Comparison of ENCODE assay signal across 24 mouse cellular contexts in the genomic region with DNA sequence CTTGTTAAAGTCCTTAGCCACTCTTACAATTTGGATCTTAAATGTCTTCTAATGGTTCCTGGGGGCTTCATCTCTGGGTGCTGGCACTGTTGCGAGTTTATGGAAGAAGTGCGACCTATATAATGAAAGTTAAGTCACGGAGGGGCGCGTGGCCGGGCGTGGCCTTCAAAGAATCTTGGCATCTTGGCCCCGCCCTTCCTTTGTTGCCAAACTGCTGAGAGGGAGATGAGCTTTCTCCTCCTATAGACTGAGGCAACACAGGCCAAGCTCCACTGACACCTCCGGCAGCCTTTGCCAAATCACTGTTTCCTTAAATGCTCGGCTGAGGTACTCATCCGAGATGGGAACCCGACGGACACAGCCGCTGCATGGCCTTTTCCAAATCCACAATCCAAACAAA. TPM values are rescaled to one million over a fixed set of nuclear protein-coding genes. Genes with fewer than 3 reads are reported as not detected.
DNase-seq lines count a peak whose midpoint lies in the region; ATAC-seq and TF ChIP-seq lines count a peak whose summit lies in the region.
"Had no signal": no experiment of that assay in that cellular context is flagged by ENCODE, and none has a peak within 500 bp of the region (broad histone marks: within the 10 kb centered on the region; RNA-seq: fewer than 3 reads in every experiment).

No protein-coding gene starts in this region.

- peak; percentile 4 for DNase-seq in limb, embryonic 11.5 days (ENCODE audit: low spot score)
- no peak for DNase-seq in limb, embryonic 10.5 days (ENCODE audit: low spot score)
- peak; percentile 28 for DNase-seq in ES-E14 (ENCODE audit: low read depth, low spot score)
- peak; percentile 72 for DNase-seq in ZHBTc4 (ENCODE audit: low read depth, low spot score)
- DNase-seq in forebrain, embryonic 11.5 days (ENCODE audit: low spot score) = no peak
- DNase-seq in embryo, embryonic 10 days (ENCODE audit: low spot score) = no peak
- DNase-seq: adrenal gland, adult 2 months; adrenal gland, postnatal 10 days; adrenal gland, postnatal 25 days; B cell, adult 2 months; cerebellum, adult 11 months; cerebellum, adult 18-20 months; cerebellum, adult 8-10 months; cerebellum, adult 9-11 months; cerebellum, postnatal 14 days; cerebellum, postnatal 36 days had no signal

- no peak overlapping the region for H3K9ac ChIP-seq in limb, embryonic 11.5 days (ENCODE audit: low read length)
- H3K9ac ChIP-seq in ES-E14 (ENCODE audit: insufficient read depth, low read depth, low read length, poor library complexity, severe bottlenecking) = no peak overlapping the region
- no peak overlapping the region for H3K9ac ChIP-seq in forebrain, embryonic 11.5 days (ENCODE audit: low read length)
- H3K9ac ChIP-seq: embryonic facial prominence, embryonic 12.5 days; forebrain, embryonic 12.5 days had no signal

- no peaks in the 10 kb centered on the region for H3K27me3 ChIP-seq in limb, embryonic 11.5 days (ENCODE audit: control insufficient read depth, insufficient read depth, low read length)
- no peaks in the 10 kb centered on the region for H3K27me3 ChIP-seq in limb, embryonic 10.5 days (ENCODE audit: low read depth, poor library complexity, severe bottlenecking)
- no peaks in the 10 kb centered on the region for H3K27me3 ChIP-seq in E14TG2a.4 (ENCODE audit: insufficient read depth, low read length)
- H3K27me3 ChIP-seq in forebrain, embryonic 11.5 days (ENCODE audit: control insufficient read depth, insufficient read depth, low read length) = no peaks in the 10 kb centered on the region
- H3K27me3 ChIP-seq: CH12.LX; embryonic facial prominence, embryonic 12.5 days; forebrain, embryonic 12.5 days had no signal

- H3K4me2 ChIP-seq in limb, embryonic 11.5 days (ENCODE audit: low read depth, severe bottlenecking) = no peak overlapping the region
- H3K4me2 ChIP-seq in forebrain, embryonic 11.5 days (ENCODE audit: low read depth, low read length, severe bottlenecking) = no peak overlapping the region
- H3K4me2 ChIP-seq: embryonic facial prominence, embryonic 12.5 days; forebrain, embryonic 12.5 days had no signal

- no peaks in the 10 kb centered on the region for H3K9me3 ChIP-seq in limb, embryonic 11.5 days (ENCODE audit: control insufficient read depth, low read length)
- H3K9me3 ChIP-seq in limb, embryonic 10.5 days (replicated peaks) = no peaks in the 10 kb centered on the region; the same call in 1 of the 2 replicates
- peaks cover 19% of the 10 kb centered on the region for H3K9me3 ChIP-seq in E14TG2a.4 (ENCODE audit: low read length)
- H3K9me3 ChIP-seq in ES-E14 (ENCODE audit: control insufficient read depth, insufficient read depth, low read depth, low read length) = no peaks in the 10 kb centered on the region
- H3K9me3 ChIP-seq in forebrain, embryonic 11.5 days (ENCODE audit: control insufficient read depth, low read length) = no peaks in the 10 kb centered on the region
- H3K9me3 ChIP-seq: embryonic facial prominence, embryonic 10.5 days; embryonic facial prominence, embryonic 12.5 days; forebrain, embryonic 12.5 days had no signal

- H3K4me1 ChIP-seq in limb, embryonic 11.5 days (ENCODE audit: control insufficient read depth, insufficient read depth, low read length) = peaks cover 2% of the 10 kb centered on the region; the same call in 1 of the 2 replicates
- H3K4me1 ChIP-seq in limb, embryonic 10.5 days = peaks cover 14% of the 10 kb centered on the region
- H3K4me1 ChIP-seq in E14TG2a.4 (replicated peaks; ENCODE audit: low read depth, low read length) (peaks cover 40% of the 10 kb centered on the region), ES-E14 (ENCODE audit: control insufficient read depth in 2 of 2, insufficient read depth in 2 of 2, low read length in 2 of 2, poor library complexity in 1 of 2) (peaks cover 0 to 6% of the 10 kb centered on the region in 2 experiments; a peak in 2 of 4 replicates)
- no peaks in the 10 kb centered on the region for H3K4me1 ChIP-seq in forebrain, embryonic 11.5 days (replicated peaks; ENCODE audit: control insufficient read depth, insufficient read depth, low read length)

- in situ Hi-C loops in ES-E14 (cut with MboI; ENCODE audit: low sequenced_read_pairs in 2 of 2, unreplicated experiment in 2 of 2) = no loop called here

- WGBS in limb, embryonic 11.5 days = 80% methylated on average over 14 of the region's 14 CpGs
- 85% methylated on average over 14 of the region's 14 CpGs for WGBS in limb, embryonic 10.5 days
- WGBS in forebrain, embryonic 11.5 days = 92% methylated on average over 14 of the region's 14 CpGs

- no peak for TF ChIP-seq CTCF in E14TG2a.4 (conservative IDR thresholded peaks at IDR 0.05; ENCODE audit: low read length)

- no peak overlapping the region for H3K4me3 ChIP-seq in limb, embryonic 11.5 days (ENCODE audit: low read depth, low read length)
- H3K4me3 ChIP-seq in limb, embryonic 10.5 days = no peak overlapping the region
- H3K4me3 ChIP-seq in E14TG2a.4 (replicated peaks; ENCODE audit: low read length) (0 out of 2 replicates have a peak overlapping the region, but pooled peaks have one; percentile 7), ES-E14 (ENCODE audit: insufficient read depth in 1 of 2, low read depth in 1 of 2, low read length in 2 of 2, poor library complexity in 1 of 2, severe bottlenecking in 1 of 2) (no peak overlapping the region)
- H3K4me3 ChIP-seq in forebrain, embryonic 11.5 days (ENCODE audit: low read depth, low read length) = no peak overlapping the region
- H3K4me3 ChIP-seq: embryonic facial prominence, embryonic 10.5 days; embryonic facial prominence, embryonic 12.5 days; forebrain, embryonic 12.5 days had no signal

- no peak for ATAC-seq in limb, embryonic 11.5 days (ENCODE audit: insufficient number of reproducible peaks, low FRiP score, low TSS enrichment, low read depth)
- no peak for ATAC-seq in forebrain, embryonic 11.5 days (replicated peaks; ENCODE audit: low FRiP score)
- ATAC-seq: CD4-positive, CD25-positive, alpha-beta regulatory T cell, adult 4 months; forebrain, embryonic 14.5 days; forebrain, embryonic 16.5 days had no signal

- no peak overlapping the region for H3K27ac ChIP-seq in limb, embryonic 11.5 days (replicated peaks; ENCODE audit: low read depth, low read length)
- no peak overlapping the region for H3K27ac ChIP-seq in limb, embryonic 10.5 days
- no peak overlapping the region for H3K27ac ChIP-seq in ES-E14 (ENCODE audit: insufficient read depth, low read depth, low read length, poor library complexity, severe bottlenecking)
- no peak overlapping the region for H3K27ac ChIP-seq in forebrain, embryonic 11.5 days (ENCODE audit: low read depth, low read length)
- H3K27ac ChIP-seq: embryonic facial prominence, embryonic 10.5 days; embryonic facial prominence, embryonic 12.5 days; forebrain, embryonic 12.5 days had no signal

- no peaks in the 10 kb centered on the region for H3K36me3 ChIP-seq in limb, embryonic 11.5 days (ENCODE audit: control insufficient read depth, insufficient read depth, low read length)
- no peaks in the 10 kb centered on the region for H3K36me3 ChIP-seq in limb, embryonic 10.5 days
- H3K36me3 ChIP-seq in E14TG2a.4 (ENCODE audit: insufficient read depth, low read length) (no peaks in the 10 kb centered on the region), ES-E14 (ENCODE audit: control insufficient read depth, insufficient read depth, low read length, poor library complexity, severe bottlenecking) (no peaks in the 10 kb centered on the region)
- no peaks in the 10 kb centered on the region for H3K36me3 ChIP-seq in forebrain, embryonic 11.5 days (ENCODE audit: control insufficient read depth, insufficient read depth, low read length)
- H3K36me3 ChIP-seq: embryonic facial prominence, embryonic 10.5 days; embryonic facial prominence, embryonic 12.5 days; forebrain, embryonic 12.5 days had no signal

TF ChIP-seq in ES-E14, 5 proteins besides CTCF, POLR2A, EP300 and RAD21:
- no peak for TF ChIP-seq ZNF384 (IDR thresholded peaks at IDR 0.05; ENCODE audit: low read depth, low read length)
- TF ChIP-seq ZC3H11A (IDR thresholded peaks at IDR 0.05; ENCODE audit: borderline replicate concordance, low read depth, low read length) = no peak
- TF ChIP-seq CHD2 (IDR thresholded peaks at IDR 0.05; ENCODE audit: low read depth, low read length) = no peak
- TF ChIP-seq HCFC1 (IDR thresholded peaks at IDR 0.05; ENCODE audit: borderline replicate concordance, insufficient read depth, low read length) = no peak
- no peak for TF ChIP-seq MAFK (IDR thresholded peaks at IDR 0.05; ENCODE audit: insufficient read depth, low read depth, low read length)

RNA-seq across cellular contexts. Expression of gene Fry, which starts 35.7 kb away (rescaled TPM):
- 4.7 and 5.2 TPM in 2 replicates for polyA plus RNA-seq in limb, embryonic 11.5 days (2014; fragmentation: Nextera tagmentation; extraction: Ambion mirVana)
- 3.2 and 3.3 TPM in 2 replicates for polyA plus RNA-seq in limb, embryonic 10.5 days (2016; fragmentation: Nextera tagmentation; extraction: Ambion mirVana)
- total RNA-seq in ES-E14 (2012; rRNA removed) = 8.4 and 18.6 TPM in 2 replicates
- polyA plus RNA-seq in forebrain, embryonic 11.5 days (2014; fragmentation: Nextera tagmentation; extraction: Ambion mirVana) = 8.2 and 8.4 TPM in 2 replicates

Comparison
In these comparisons a context has a peak if more than half of its experiments do, and no peak if none do; other contexts are left out.
1. DNase-seq: peak in limb, embryonic 11.5 days (single experiment), ES-E14 (single experiment) and ZHBTc4 (single experiment); none in limb, embryonic 10.5 days (single experiment), forebrain, embryonic 11.5 days (single experiment) and embryo, embryonic 10 days (single experiment).